Mouse (Mus musculus) midbrain, postnatal 0 days (tissue): Measurements from ENCODE around the gene Cipc. TPM values are rescaled to one million over a fixed set of nuclear protein-coding genes. Genes with fewer than 3 reads are reported as not detected.

Experiments
- ATAC-seq: fragments of 200-750 bp; cut with Nextera tagmentation; 2 replicates; pipeline ENCODE4 v1.8.0; 2017; ENCODE audit warnings: moderate number of reproducible peaks, mild to moderate bottlenecking, moderate TSS enrichment, moderate library complexity; ENCODE audit not compliant: low FRiP score
- DNase-seq: peaks from one replicate; pipeline ENCODE4 v3.0.0-alpha.2; 2015; ENCODE audit warnings: low spot score
- H3K27ac ChIP-seq: fragments of 300-500 bp; sonication (generic); 2 replicates; pipeline ENCODE4 v1.5.1; 2014; ENCODE audit warnings: low read depth, mild to moderate bottlenecking, low read length, mixed read lengths
- H3K27me3 ChIP-seq: fragments of 300-500 bp; sonication (generic); 2 replicates; pipeline ENCODE4 v1.6.1; 2014; ENCODE audit warnings: low read length, control low read depth, mixed read lengths; ENCODE audit not compliant: insufficient read depth
- H3K36me3 ChIP-seq: fragments of 300-500 bp; sonication (generic); 2 replicates; pipeline ENCODE4 v1.6.1; 2014; ENCODE audit warnings: low read length, control low read depth, mixed read lengths; ENCODE audit not compliant: insufficient read depth
- H3K4me1 ChIP-seq: fragments of 300-500 bp; sonication (generic); 2 replicates; pipeline ENCODE4 v1.6.1; 2014; ENCODE audit warnings: mild to moderate bottlenecking, control low read depth, antibody characterized with exemption, low read length, mixed read lengths; ENCODE audit not compliant: insufficient read depth
- H3K4me2 ChIP-seq: fragments of 300-500 bp; sonication (generic); 2 replicates; pipeline ENCODE4 v1.6.1; 2014; ENCODE audit warnings: low read depth, mild to moderate bottlenecking, low read length, mixed read lengths; ENCODE audit not compliant: poor library complexity, severe bottlenecking
- H3K4me3 ChIP-seq: fragments of 300-500 bp; sonication (generic); 2 replicates; pipeline ENCODE4 v1.5.1; 2014; ENCODE audit warnings: low read depth, mild to moderate bottlenecking, low read length, moderate library complexity
- H3K9ac ChIP-seq: fragments of 300-500 bp; sonication (generic); replicated peaks from 2 replicates; pipeline ENCODE4 v1.6.1; 2014; ENCODE audit warnings: mild to moderate bottlenecking, low read length, moderate library complexity, mixed read lengths; ENCODE audit not compliant: poor library complexity, severe bottlenecking
- H3K9me3 ChIP-seq: fragments of 300-500 bp; sonication (generic); 2 replicates; pipeline ENCODE4 v1.6.1; 2016; ENCODE audit warnings: low read length, control low read depth
- CTCF ChIP-seq: IDR thresholded peaks from 2 replicates; pipeline ENCODE4 v1.5.1; 2016; ENCODE audit warnings: antibody characterized with exemption, mild to moderate bottlenecking
- WGBS: fragments of 180-500 bp; shearing (Covaris S2); extraction: QIAGEN DNeasy Blood & Tissue Kit; methylation state at CpG from one replicate; pipeline ENCODE4 v1.1.7; 2014; 5-methylcytosine and 5-hydroxymethylcytosine counted together
- polyA plus RNA-seq: library from polyadenylated mRNA; unstranded; fragments of >200 nt; fragmentation: Nextera tagmentation; extraction: Ambion mirVana; gene quantifications from 2 replicates; pipeline ENCODE4 v1.2.1, GENCODE M21; 2015
- total RNA-seq: library from RNA; depleted of rRNA; stranded (reverse); fragments of >200 nt; gene quantifications from 2 replicates; pipeline ENCODE4 v1.2.3, GENCODE M21; 2014; rRNA removed

Cipc gene
- total and polyA plus RNA-seq, 2 experiments from 2014 or later = 34.6 to 77.5 TPM

DNA sequence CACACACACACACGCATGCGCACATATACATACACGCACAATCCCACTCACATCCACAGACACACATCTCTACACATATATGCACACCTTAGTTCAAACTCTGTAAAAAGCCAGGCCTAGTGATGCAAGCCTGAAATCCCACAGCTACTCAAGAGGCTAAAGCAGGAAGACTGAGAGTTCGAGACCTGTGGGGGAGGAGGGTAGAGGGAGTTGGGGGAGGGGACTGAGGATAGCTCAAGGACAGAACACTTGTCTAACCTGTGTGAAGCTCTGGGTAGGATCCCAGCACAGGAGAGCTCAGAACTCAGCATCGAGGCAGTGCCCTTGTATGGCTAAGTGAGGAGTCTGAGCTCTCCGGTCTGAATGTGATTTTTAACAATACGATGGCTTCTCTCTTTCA, 56.0 kb downstream of the Cipc start:
- H3K9ac ChIP-seq = no peak overlapping the region
- no peak for TF ChIP-seq CTCF
- WGBS = 71% methylated on average over 7 of the region's 7 CpGs
- DNase-seq (no peak), ATAC-seq (no peak)
- H3K9me3 ChIP-seq = no peaks in the 10 kb centered on the region
- H3K27me3 ChIP-seq = no peaks in the 10 kb centered on the region
- peaks cover 8% of the 10 kb centered on the region; the same call in 1 of the 2 replicates for H3K4me1 ChIP-seq
- H3K27ac ChIP-seq = no peak overlapping the region
- no peak overlapping the region for H3K4me2 ChIP-seq
- no peaks in the 10 kb centered on the region for H3K36me3 ChIP-seq
- no peak overlapping the region for H3K4me3 ChIP-seq

DNA sequence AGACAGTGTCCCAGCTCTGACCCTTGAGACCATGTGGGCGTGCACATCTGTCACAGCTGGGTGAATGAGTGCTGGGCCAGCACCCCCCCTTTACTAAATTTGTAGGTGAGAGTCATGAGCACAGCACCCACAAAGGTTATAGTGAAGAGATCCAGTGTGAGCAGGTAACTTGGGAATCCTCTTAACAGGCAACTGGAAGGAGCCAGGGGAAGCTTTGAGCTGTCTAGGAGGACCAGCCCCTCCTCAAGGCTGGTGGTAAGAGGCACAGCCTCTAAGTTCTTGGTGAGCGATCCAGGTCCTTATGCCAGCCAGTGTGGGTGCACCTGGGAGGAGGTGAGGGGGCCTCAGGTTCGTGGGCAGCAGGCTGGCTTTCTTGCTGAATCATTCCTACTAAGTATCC, 56.8 kb downstream of the Cipc start:
- 63% methylated on average over 3 of the region's 3 CpGs for WGBS
- DNase-seq = no peak
- Histone ChIP-seq H3K9ac (no peak overlapping the region), H3K4me1 (peaks cover 8% of the 10 kb centered on the region; the same call in 1 of the 2 replicates), H3K27me3 (no peaks in the 10 kb centered on the region), H3K36me3 (no peaks in the 10 kb centered on the region), H3K9me3 (no peaks in the 10 kb centered on the region), H3K4me3 (no peak overlapping the region), H3K4me2 (no peak overlapping the region), H3K27ac (no peak overlapping the region)
- ATAC-seq = no peak
- TF ChIP-seq CTCF = no peak

DNA sequence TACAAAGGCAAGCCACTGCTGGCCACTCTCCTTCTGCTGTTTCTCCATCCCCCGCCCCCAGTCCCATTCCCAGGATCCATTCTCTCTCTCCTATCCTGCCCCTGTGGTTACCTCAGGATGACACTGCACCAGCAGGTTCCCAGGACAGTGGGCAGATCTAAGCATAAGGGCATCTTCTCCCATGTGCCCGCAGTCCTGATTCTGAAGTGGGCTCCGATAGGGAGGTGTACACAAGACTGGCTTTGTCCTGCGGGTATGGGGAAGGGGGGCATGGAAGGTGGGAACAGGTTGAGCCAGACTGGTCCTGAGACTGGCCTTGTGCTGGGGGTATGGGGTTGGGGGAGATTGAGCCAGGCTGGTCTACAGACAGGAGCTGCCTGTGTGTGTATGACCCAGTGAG, 57.8 kb downstream of the Cipc start:
- Histone ChIP-seq H3K9me3 (no peaks in the 10 kb centered on the region), H3K36me3 (no peaks in the 10 kb centered on the region), H3K27ac (0 out of 2 replicates have a peak overlapping the region, but pooled peaks have one; percentile 18), H3K4me2 (no peak overlapping the region), H3K4me1 (peaks cover 8% of the 10 kb centered on the region; the same call in 1 of the 2 replicates), H3K27me3 (no peaks in the 10 kb centered on the region), H3K9ac (0 out of 2 replicates have a peak overlapping the region, but pooled peaks have one; percentile 29), H3K4me3 (no peak overlapping the region)
- DNase-seq (no peak), ATAC-seq (no peak)
- WGBS = 80% methylated on average over 4 of the region's 4 CpGs
- TF ChIP-seq CTCF = no peak

Other genes with a start within 250 kb of the Cipc start
- gene Angel1, start 220.6 kb upstream of the Cipc start, total RNA-seq = 6.3 and 12.4 TPM in 2 replicates
- gene Angel1, start 220.6 kb upstream of the Cipc start, polyA plus RNA-seq = 8.6 and 9.3 TPM in 2 replicates
- not detected in 2 replicates for gene Lrrc74a, start 212.7 kb upstream of the Cipc start, total RNA-seq
- not detected in 2 replicates for gene Lrrc74a, start 212.7 kb upstream of the Cipc start, polyA plus RNA-seq
- gene Irf2bpl, start 62.2 kb upstream of the Cipc start, total RNA-seq = 171 and 191 TPM in 2 replicates
- 74.2 and 86.2 TPM in 2 replicates for gene Irf2bpl, start 62.2 kb upstream of the Cipc start, polyA plus RNA-seq
- 19.4 and 21.9 TPM in 2 replicates for gene Zdhhc22, start 43.4 kb downstream of the Cipc start, total RNA-seq
- gene Zdhhc22, start 43.4 kb downstream of the Cipc start, polyA plus RNA-seq = 30.9 and 32.2 TPM in 2 replicates
- gene Tmem63c, start 74.3 kb downstream of the Cipc start, total RNA-seq = 25.4 and 30.1 TPM in 2 replicates
- 10.2 and 10.7 TPM in 2 replicates for gene Tmem63c, start 74.3 kb downstream of the Cipc start, polyA plus RNA-seq
- gene Ngb, start 155.5 kb downstream of the Cipc start, total RNA-seq = 15.7 and 17.4 TPM in 2 replicates
- 16.7 and 17.3 TPM in 2 replicates for gene Ngb, start 155.5 kb downstream of the Cipc start, polyA plus RNA-seq
- 58.1 and 60.7 TPM in 2 replicates for gene Gstz1, start 200.1 kb downstream of the Cipc start, total RNA-seq
- gene Gstz1, start 200.1 kb downstream of the Cipc start, polyA plus RNA-seq = 44.9 and 49.3 TPM in 2 replicates
- 29.8 and 35.0 TPM in 2 replicates for gene Pomt2, start 200.9 kb downstream of the Cipc start, total RNA-seq
- 13.2 and 13.8 TPM in 2 replicates for gene Pomt2, start 200.9 kb downstream of the Cipc start, polyA plus RNA-seq